Mouse (Mus musculus) CH12.LX (cell line): ENCODE measurements around the gene Prrt2. TPM values are rescaled to one million over a fixed set of nuclear protein-coding genes. Genes with fewer than 3 reads are reported as not detected.

Source experiments
- DNase-seq: peaks from one replicate; pipeline ENCODE4 v3.0.0-alpha.2; 2013; ENCODE audit errors: extremely low read depth
- H3K27ac ChIP-seq: 2 replicates; pipeline ENCODE4 v1.5.1; 2012; ENCODE audit warnings: low read depth, mild to moderate bottlenecking, control low read depth, moderate library complexity; ENCODE audit not compliant: insufficient read depth
- H3K27me3 ChIP-seq: replicated peaks from 2 replicates; pipeline ENCODE3; 2012; ENCODE audit warnings: inconsistent platforms
- H3K36me3 ChIP-seq, 2 experiments: replicated peaks in 1 of 2; 2 replicates each; pipeline versions ENCODE3 to v1.6.1; 2012; ENCODE audit warnings: inconsistent platforms in 1 of 2, low read length in 1 of 2, mild to moderate bottlenecking in 1 of 2, mixed read lengths in 1 of 2, moderate library complexity in 1 of 2; ENCODE audit not compliant: control insufficient read depth in 1 of 2, insufficient read depth in 1 of 2
- H3K4me1 ChIP-seq, 2 experiments: 2 replicates each; pipeline ENCODE4 v1.6.1; 2012; ENCODE audit warnings: inconsistent platforms in 1 of 2, moderate library complexity in 1 of 2; ENCODE audit not compliant: insufficient read depth in 2 of 2, control insufficient read depth in 1 of 2
- H3K4me2 ChIP-seq: 2 replicates; pipeline ENCODE4 v1.6.1; 2012; ENCODE audit warnings: low read depth, mild to moderate bottlenecking, control low read depth; ENCODE audit not compliant: poor library complexity, insufficient read depth, severe bottlenecking
- H3K4me3 ChIP-seq, 3 experiments: fragments of 150-350 bp in 1 of 3; sonication (generic) in 1 of 3; replicated peaks in 1 of 3; 2 replicates each; pipeline versions ENCODE3 to v1.5.1; 2011 to 2012; ENCODE audit warnings: low read depth in 2 of 3, low read length in 2 of 3, mild to moderate bottlenecking in 2 of 3, moderate library complexity in 2 of 3, control low read depth in 1 of 3, improper control_type of control experiment in 1 of 3, inconsistent platforms in 1 of 3, mixed read lengths in 1 of 3; ENCODE audit not compliant: poor library complexity in 1 of 3
- H3K79me2 ChIP-seq: replicated peaks from 2 replicates; pipeline ENCODE4 v1.6.1; 2012; ENCODE audit warnings: mild to moderate bottlenecking, moderate library complexity; ENCODE audit not compliant: control insufficient read depth, poor library complexity, insufficient read depth, severe bottlenecking; ENCODE audit errors: extremely low read depth
- H3K9ac ChIP-seq: 2 replicates; pipeline ENCODE4 v1.6.1; 2012; ENCODE audit warnings: low read depth, mild to moderate bottlenecking, control low read depth, moderate library complexity; ENCODE audit not compliant: insufficient read depth
- H3K9me3 ChIP-seq: replicated peaks from 2 replicates; pipeline ENCODE3; 2012; ENCODE audit warnings: low read length, inconsistent platforms, mixed read lengths
- BHLHE40 ChIP-seq: IDR thresholded peaks from 2 replicates; pipeline ENCODE4 v1.6.1; 2011; ENCODE audit warnings: mild to moderate bottlenecking, low read depth, low read length, improper control_type of control experiment
- CHD1 ChIP-seq: IDR thresholded peaks from 2 replicates; pipeline ENCODE4 v1.6.1; 2012; ENCODE audit warnings: low read depth, low read length, improper control_type of control experiment, inconsistent platforms
- CHD2 ChIP-seq: IDR thresholded peaks from 2 replicates; pipeline ENCODE4 v1.6.1; 2011; ENCODE audit warnings: low read length, improper control_type of control experiment
- CTCF ChIP-seq, 2 experiments: IDR thresholded peaks in 1 of 2; conservative IDR thresholded peaks in 1 of 2; 2 replicates each; pipeline ENCODE4 v1.5.1; 2011 to 2012; ENCODE audit warnings: low read depth in 2 of 2, low read length in 2 of 2, improper control_type of control experiment in 1 of 2, inconsistent platforms in 1 of 2, mild to moderate bottlenecking in 1 of 2, moderate library complexity in 1 of 2
- E2F4 ChIP-seq: IDR thresholded peaks from 2 replicates; pipeline ENCODE4 v1.6.1; 2011; ENCODE audit warnings: low read depth, low read length, improper control_type of control experiment; ENCODE audit not compliant: insufficient replicate concordance
- ELF1 ChIP-seq: IDR thresholded peaks from 2 replicates; pipeline ENCODE4 v1.6.1; 2014; ENCODE audit warnings: low read depth, mild to moderate bottlenecking, inconsistent platforms, low read length, improper control_type of control experiment
- EP300 ChIP-seq: IDR thresholded peaks from 2 replicates; pipeline ENCODE4 v1.6.1; 2011; ENCODE audit warnings: low read length, improper control_type of control experiment
- ETS1 ChIP-seq: conservative IDR thresholded peaks from 2 replicates; pipeline ENCODE4 v1.6.1; 2012; ENCODE audit warnings: low read depth, mild to moderate bottlenecking, inconsistent platforms, low read length, improper control_type of control experiment, moderate library complexity
- GABPA ChIP-seq: IDR thresholded peaks from 2 replicates; pipeline ENCODE4 v1.6.1; 2012; ENCODE audit warnings: low read depth, low read length, improper control_type of control experiment, inconsistent platforms; ENCODE audit not compliant: insufficient replicate concordance
- HCFC1 ChIP-seq: IDR thresholded peaks from 2 replicates; pipeline ENCODE4 v1.6.1; 2012; ENCODE audit warnings: low read depth, mild to moderate bottlenecking, inconsistent platforms, low read length, improper control_type of control experiment
- IRF4 ChIP-seq: IDR thresholded peaks from 2 replicates; pipeline ENCODE4 v1.6.1; 2014; ENCODE audit warnings: low read depth, mild to moderate bottlenecking, inconsistent platforms, low read length, improper control_type of control experiment
- JUN ChIP-seq: IDR thresholded peaks from 2 replicates; pipeline ENCODE4 v1.6.1; 2011; ENCODE audit warnings: low read depth, mild to moderate bottlenecking, low read length, improper control_type of control experiment, moderate library complexity; ENCODE audit not compliant: insufficient read depth
- JUND ChIP-seq: conservative IDR thresholded peaks from 2 replicates; pipeline ENCODE4 v1.6.1; 2011; ENCODE audit warnings: low read depth, low read length, improper control_type of control experiment
- KAT2A ChIP-seq: IDR thresholded peaks from 2 replicates; pipeline ENCODE4 v1.6.1; 2012; ENCODE audit warnings: low read length, improper control_type of control experiment, inconsistent platforms; ENCODE audit not compliant: insufficient replicate concordance
- MAFK ChIP-seq: IDR thresholded peaks from 2 replicates; pipeline ENCODE4 v1.6.1; 2011; ENCODE audit warnings: low read length, improper control_type of control experiment; ENCODE audit not compliant: insufficient replicate concordance
- MAX ChIP-seq: IDR thresholded peaks from 2 replicates; pipeline ENCODE4 v1.6.1; 2011; ENCODE audit warnings: low read length, improper control_type of control experiment
- MAZ ChIP-seq: IDR thresholded peaks from 2 replicates; pipeline ENCODE4 v1.6.1; 2012; ENCODE audit warnings: low read depth, mild to moderate bottlenecking, inconsistent platforms, low read length, improper control_type of control experiment, moderate library complexity
- MEF2A ChIP-seq: IDR thresholded peaks from 2 replicates; pipeline ENCODE4 v1.6.1; 2014; ENCODE audit warnings: low read depth, mild to moderate bottlenecking, inconsistent platforms, low read length, improper control_type of control experiment, borderline replicate concordance
- MXI1 ChIP-seq: IDR thresholded peaks from 2 replicates; pipeline ENCODE4 v1.6.1; 2011; ENCODE audit warnings: mild to moderate bottlenecking, low read depth, low read length, improper control_type of control experiment
- MYC ChIP-seq: IDR thresholded peaks from 2 replicates; pipeline ENCODE4 v1.6.1; 2011; ENCODE audit warnings: low read depth, mild to moderate bottlenecking, improper control_type of control experiment, low read length
- NELFE ChIP-seq: IDR thresholded peaks from 2 replicates; pipeline ENCODE4 v1.6.1; 2011; ENCODE audit warnings: low read depth, low read length, improper control_type of control experiment
- NRF1 ChIP-seq: IDR thresholded peaks from 2 replicates; pipeline ENCODE4 v1.6.1; 2014; ENCODE audit warnings: low read depth, mild to moderate bottlenecking, inconsistent platforms, low read length, improper control_type of control experiment, moderate library complexity
- PAX5 ChIP-seq: IDR thresholded peaks from 2 replicates; pipeline ENCODE4 v1.6.1; 2012; ENCODE audit warnings: low read length, inconsistent platforms, mixed read lengths
- POLR2A ChIP-seq: IDR thresholded peaks from 2 replicates; pipeline ENCODE4 v1.6.1; 2011; ENCODE audit warnings: low read depth, mild to moderate bottlenecking, improper control_type of control experiment, low read length
- POLR2AphosphoS2 ChIP-seq: IDR thresholded peaks from 2 replicates; pipeline ENCODE4 v1.6.1; 2011; ENCODE audit warnings: low read depth, low read length, improper control_type of control experiment
- RAD21 ChIP-seq: IDR thresholded peaks from 2 replicates; pipeline ENCODE4 v1.6.1; 2011; ENCODE audit warnings: low read depth, mild to moderate bottlenecking, low read length, improper control_type of control experiment, moderate library complexity
- RCOR1 ChIP-seq: conservative IDR thresholded peaks from 2 replicates; pipeline ENCODE4 v1.6.1; 2012; ENCODE audit warnings: low read depth, mild to moderate bottlenecking, inconsistent platforms, low read length, improper control_type of control experiment
- SIN3A ChIP-seq: IDR thresholded peaks from 2 replicates; pipeline ENCODE4 v1.6.1; 2012; ENCODE audit warnings: low read length, improper control_type of control experiment, inconsistent platforms
- SMC3 ChIP-seq: IDR thresholded peaks from 2 replicates; pipeline ENCODE4 v1.6.1; 2011; ENCODE audit warnings: low read depth, low read length, improper control_type of control experiment
- TBP ChIP-seq: conservative IDR thresholded peaks from 2 replicates; pipeline ENCODE4 v1.6.1; 2011; ENCODE audit warnings: low read depth, low read length, improper control_type of control experiment
- TCF12 ChIP-seq: IDR thresholded peaks from 2 replicates; pipeline ENCODE4 v1.6.1; 2014; ENCODE audit warnings: low read depth, mild to moderate bottlenecking, inconsistent platforms, low read length, improper control_type of control experiment
- UBTF ChIP-seq: IDR thresholded peaks from 2 replicates; pipeline ENCODE4 v1.6.1; 2012; ENCODE audit warnings: low read depth, mild to moderate bottlenecking, inconsistent platforms, low read length, improper control_type of control experiment, moderate library complexity
- USF1 ChIP-seq: IDR thresholded peaks from 2 replicates; pipeline ENCODE4 v1.6.1; 2014; ENCODE audit warnings: low read depth, mild to moderate bottlenecking, inconsistent platforms, low read length, improper control_type of control experiment
- USF2 ChIP-seq: conservative IDR thresholded peaks from 2 replicates; pipeline ENCODE4 v1.6.1; 2011; ENCODE audit warnings: low read depth, low read length, improper control_type of control experiment
- ZC3H11A ChIP-seq: IDR thresholded peaks from 2 replicates; pipeline ENCODE4 v1.6.1; 2012; ENCODE audit warnings: low read depth, mild to moderate bottlenecking, inconsistent platforms, low read length, improper control_type of control experiment
- ZKSCAN1 ChIP-seq: IDR thresholded peaks from 2 replicates; pipeline ENCODE4 v1.6.1; 2012; ENCODE audit warnings: low read depth, inconsistent platforms, low read length, improper control_type of control experiment, borderline replicate concordance
- ZMIZ1 ChIP-seq: IDR thresholded peaks from 2 replicates; pipeline ENCODE4 v1.6.1; 2012; ENCODE audit warnings: low read depth, mild to moderate bottlenecking, inconsistent platforms, low read length, improper control_type of control experiment
- ZNF384 ChIP-seq: IDR thresholded peaks from 2 replicates; pipeline ENCODE4 v1.6.1; 2012; ENCODE audit warnings: low read depth, low read length, improper control_type of control experiment, inconsistent platforms
- dilution Hi-C: fragments of 300-500 bp; cut with MboI; formaldehyde crosslinking; loops from 2 replicates; pipeline ENCODE4 v1.14.3; 2020; ENCODE audit warnings: low sequenced_read_pairs; ENCODE audit not compliant: extremely low pct_unique_long_range_greater_than_20kb, extremely low pct_ligation_motif_present
- in situ Hi-C: fragments of 300-500 bp; cut with MboI; formaldehyde crosslinking; loops from 3 replicates; pipeline ENCODE4 v1.14.3; 2019; ENCODE audit warnings: low sequenced_read_pairs, low pct_ligation_motif_present, low pct_unique_long_range_greater_than_20kb, mixed read lengths
- polyA plus RNA-seq: library from polyadenylated mRNA; unstranded; fragments of >175 nt; gene quantifications from 2 replicates; pipeline ENCODE4 v1.2.1, GENCODE M21; 2012; ENCODE audit warnings: low read depth; ENCODE audit not compliant: insufficient read length
- total RNA-seq, 2 experiments: library from RNA; depleted of rRNA; stranded (reverse); fragments of 300-350 nt in 1 of 2; fragments of >200 nt in 1 of 2; gene quantifications; 2 replicates each; pipeline ENCODE4 v1.2.3; 2012 to 2014

Prrt2 gene
- total and polyA plus RNA-seq, 3 experiments: 1.2 TPM; not detected in 2

DNA sequence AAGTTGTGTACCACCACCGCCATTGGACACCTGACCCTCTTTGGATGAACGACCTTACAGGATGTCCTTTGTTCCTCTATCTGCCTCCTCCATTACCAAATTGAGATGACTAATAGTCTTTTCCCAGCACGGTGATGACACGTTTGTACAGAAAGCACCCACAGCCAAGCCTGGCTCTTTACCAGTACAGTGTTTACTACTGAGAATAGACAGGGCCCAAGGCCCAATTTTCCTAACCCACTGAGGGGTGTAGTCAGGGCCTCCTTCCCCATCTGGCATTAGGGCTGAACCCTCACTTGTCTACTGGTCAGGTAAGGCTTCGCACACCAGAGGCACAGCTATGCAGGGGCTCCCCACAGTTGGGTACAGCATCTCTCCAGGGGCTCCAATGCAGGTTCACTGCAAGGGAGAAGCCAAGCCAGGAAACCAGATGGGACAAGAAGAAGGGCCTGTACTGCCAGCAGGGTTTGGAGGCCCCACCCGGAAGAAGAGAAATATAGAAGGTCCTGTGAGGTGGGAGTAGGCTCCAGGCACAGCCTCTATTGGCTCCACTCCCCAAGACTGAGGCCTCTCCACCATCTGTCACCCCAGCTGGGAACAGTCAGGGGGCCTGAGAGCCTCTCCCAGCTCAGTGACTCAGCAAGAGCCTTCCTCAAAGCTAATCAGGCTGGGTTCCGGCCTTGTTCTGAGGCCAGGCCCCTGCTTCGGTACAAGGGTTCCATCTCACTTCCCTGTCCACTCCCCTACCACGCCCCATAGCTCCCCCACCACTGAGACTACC lies 12.6 kb downstream of the Prrt2 start:
- Histone ChIP-seq H3K9me3 (no peaks in the 10 kb centered on the region), H3K4me2 (0 out of 2 replicates have a peak overlapping the region, but pooled peaks have one; percentile 10), H3K27ac (peak overlapping the region; percentile 71), H3K4me1 (peaks cover 30 to 88% of the 10 kb centered on the region in 2 experiments), H3K27me3 (no peaks in the 10 kb centered on the region), H3K9ac (peak overlapping the region; percentile 53), H3K4me3 (peak overlapping the region in 2 of 3 experiments; percentile 5 to 12), H3K36me3 (peaks cover 3 to 28% of the 10 kb centered on the region in 2 experiments), H3K79me2 (peaks cover 7% of the 10 kb centered on the region)
- dilution Hi-C loops (no loop called here), in situ Hi-C loops (no loop called here)
- DNase-seq: peak; percentile 86
- TF ChIP-seq ZMIZ1 (no peak), POLR2A (peak; percentile 60), KAT2A (0 out of 2 replicates have a peak, but pooled peaks have one; percentile 52), ELF1 (peak; percentile 79), MYC (no peak), USF2 (no peak), TBP (0 out of 2 replicates have a peak, but pooled peaks have one; percentile 8), POLR2AphosphoS2 (no peak), BHLHE40 (peak; percentile 10; the same call in 1 of the 2 replicates), CHD2 (0 out of 2 replicates have a peak, but pooled peaks have one; percentile 22), PAX5 (no peak), CTCF (conservative IDR thresholded peaks at IDR 0.05 in 1 of 2, IDR thresholded peaks at IDR 0.05 in 1 of 2; ENCODE audit: low read depth in 2 of 2, low read length in 2 of 2) (no peak), ZKSCAN1 (no peak), NELFE (no peak), HCFC1 (peak; percentile 42), TCF12 (peak; percentile 60; the same call in 1 of the 2 replicates), SMC3 (no peak), CHD1 (no peak), SIN3A (peak; percentile 50; the same call in 1 of the 2 replicates), NRF1 (0 out of 2 replicates have a peak, but pooled peaks have one; percentile 11), MEF2A (peak; percentile 31; the same call in 1 of the 2 replicates), ZC3H11A (no peak), IRF4 (peak; percentile 26; the same call in 1 of the 2 replicates), GABPA (no peak), ZNF384 (no peak), E2F4 (no peak), MAX (peak; percentile 73; the same call in 1 of the 2 replicates), MAFK (peak; percentile 78), UBTF (peak; percentile 59; the same call in 1 of the 2 replicates), ETS1 (peak; percentile 59), EP300 (0 out of 2 replicates have a peak, but pooled peaks have one; percentile 39), JUN (no peak), MXI1 (no peak), MAZ (no peak), JUND (no peak), RCOR1 (no peak), USF1 (no peak), RAD21 (no peak)
